Mouse (Mus musculus): ENCODE measurements around the gene Pcsk1. TPM values are rescaled to one million over a fixed set of nuclear protein-coding genes. Genes with fewer than 3 reads are reported as not detected.

Pcsk1 gene
- polyA plus RNA-seq (2012; fragmentation: generic; extraction: Trizol) = not detected

DNA sequence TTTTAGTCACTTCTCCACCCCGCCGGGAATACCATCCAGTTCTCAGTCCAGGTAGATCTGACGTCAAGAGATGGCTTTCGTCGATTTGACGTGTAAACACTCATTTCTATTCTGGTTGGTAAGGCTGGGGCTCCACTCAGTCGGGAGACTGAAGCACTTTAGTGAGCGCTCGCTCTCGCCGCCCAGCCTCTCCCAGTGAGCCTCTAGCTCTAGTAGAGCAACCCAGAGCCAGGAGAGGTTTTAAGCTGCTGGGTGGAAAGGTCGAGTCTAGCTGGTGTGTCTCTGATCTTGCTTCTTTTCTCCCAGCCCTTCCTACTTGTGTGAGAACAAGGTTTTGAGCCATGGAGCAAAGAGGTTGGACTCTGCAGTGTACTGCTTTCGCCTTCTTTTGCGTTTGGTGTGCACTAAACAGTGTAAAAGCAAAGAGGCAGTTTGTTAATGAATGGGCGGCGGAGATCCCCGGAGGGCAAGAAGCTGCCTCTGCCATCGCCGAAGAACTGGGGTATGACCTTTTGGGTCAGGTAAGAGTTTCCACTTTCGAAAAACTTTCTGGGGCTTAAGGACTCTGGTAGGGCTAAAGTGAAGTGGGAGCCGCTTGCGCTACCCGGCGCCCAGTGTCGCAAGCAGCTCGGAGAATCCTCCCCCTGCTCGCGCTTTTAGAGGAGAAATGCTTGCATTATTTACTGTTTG is at the start of gene Pcsk1:
Gene Pcsk1 (plus strand): TSS at position 106 of the 690 bp plus-strand sequence.

